Mouse (Mus musculus) ovary, adult 2 months (tissue): Measurements from ENCODE around the gene Gm28434. TPM values are rescaled to one million over a fixed set of nuclear protein-coding genes. Genes with fewer than 3 reads are reported as not detected.

Source experiments
- polyA plus RNA-seq: library from polyadenylated mRNA; depleted of rRNA; stranded (reverse); fragments of >200 nt; gene quantifications from 2 replicates; pipeline ENCODE4 v1.2.3, GENCODE M21; 2012; rRNA removed

The Gm28434 gene
- not detected in 2 replicates for polyA plus RNA-seq

GRCm38 (mm10) chr5:87969201-87969600, at the start of gene Gm28434, which contains the start of gene 2310003L06Rik:
Gene Gm28434, plus strand, starts transcription at chr5:87969517.
Gene 2310003L06Rik, plus strand, starts transcription at chr5:87969459.

GRCm38 (mm10) chr5:87925372-87925771, 43.9 kb upstream of the Gm28434 start, which contains the start of gene Csn3:
Gene Csn3, plus strand, starts transcription at chr5:87925579.

GRCm38 (mm10) chr5:87979139-87979538, 9.8 kb downstream of the Gm28434 start, which contains the start of gene Cabs1:
Gene Cabs1, plus strand, starts transcription at chr5:87979439.

GRCm38 (mm10) chr5:88002249-88002648, 32.9 kb downstream of the Gm28434 start, which contains the start of gene Smr3a:
Gene Smr3a, plus strand, starts transcription at chr5:88002549.

Other genes starting within 250 kb of the Gm28434 start
- not detected in 2 replicates for gene Csn1s2a, start 194.9 kb upstream of the Gm28434 start, polyA plus RNA-seq
- gene Csn1s2b, start 161.4 kb upstream of the Gm28434 start, polyA plus RNA-seq = not detected in 2 replicates
- not detected in 2 replicates for gene Prr27, start 143.8 kb upstream of the Gm28434 start, polyA plus RNA-seq
- not detected in 2 replicates for gene Odam, start 84.5 kb upstream of the Gm28434 start, polyA plus RNA-seq
- not detected in 2 replicates for gene Csn3, start 43.9 kb upstream of the Gm28434 start, polyA plus RNA-seq
- not detected in 2 replicates for gene 2310003L06Rik, start 58 bp upstream of the Gm28434 start, polyA plus RNA-seq
- not detected in 2 replicates for gene Cabs1, start 9.9 kb downstream of the Gm28434 start, polyA plus RNA-seq
- gene Smr3a, start 33.0 kb downstream of the Gm28434 start, polyA plus RNA-seq = not detected in 2 replicates
- gene Smr2, start 117.0 kb downstream of the Gm28434 start, polyA plus RNA-seq = not detected in 2 replicates
- gene Gm11116, start 142.0 kb downstream of the Gm28434 start, polyA plus RNA-seq = not detected in 2 replicates
- not detected in 2 replicates for gene Gm11115, start 184.6 kb downstream of the Gm28434 start, polyA plus RNA-seq